Mouse (Mus musculus) frontal cortex, postnatal 14 days (tissue): ENCODE measurements around the gene Spaca4.

Experiments used
- DNase-seq, 2 experiments: peaks; one replicate each; pipeline ENCODE4 v3.0.0; 2022; ENCODE audit warnings: low spot score in 2 of 2

Spaca4 gene

GRCm38 (mm10) chr7:45725713-45726112 is at the start of gene Spaca4:
Gene Spaca4, minus strand, starts transcription at chr7:45725813.
- no peak for DNase-seq

DNA sequence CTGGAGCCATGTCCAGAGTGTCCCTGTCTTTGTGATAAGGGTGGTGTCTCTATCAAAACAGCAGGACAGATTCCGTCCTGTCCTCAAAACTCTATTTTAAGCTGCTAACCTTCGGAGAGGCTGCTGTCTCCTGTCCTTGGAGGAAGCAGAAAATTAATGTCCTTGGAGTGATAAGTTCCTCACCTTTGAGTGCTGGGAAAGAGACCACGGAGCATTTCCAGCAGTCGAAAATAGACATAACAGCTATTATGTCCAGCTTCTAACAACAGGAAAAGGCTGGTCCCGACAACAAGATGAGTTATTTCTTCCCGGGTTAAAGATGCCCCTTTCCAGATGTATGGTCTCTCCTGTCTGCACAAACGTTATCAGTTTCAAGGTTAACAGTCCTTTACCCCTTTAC is 49.6 kb upstream of the Spaca4 start:
- DNase-seq, result no peak

DNA sequence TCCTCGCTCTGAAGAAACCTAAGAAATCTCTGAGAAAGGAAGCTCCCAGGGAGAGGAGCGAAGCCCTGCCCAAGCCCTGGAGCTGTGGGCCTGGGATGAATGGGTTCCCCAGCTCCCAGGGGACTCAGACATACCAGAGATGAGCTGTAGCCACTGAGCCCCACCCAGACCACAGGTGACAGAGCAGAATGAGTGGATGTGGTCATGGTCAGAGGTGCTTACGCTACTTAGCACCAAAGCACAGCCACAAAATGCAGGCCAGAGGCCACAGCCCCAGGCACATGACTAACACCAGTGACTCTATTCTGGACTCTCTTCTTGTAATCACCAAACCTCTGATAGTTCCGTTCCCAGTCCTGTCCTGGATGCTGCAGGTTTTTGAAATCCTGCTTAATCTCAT is 45.5 kb upstream of the Spaca4 start:
- no peak for DNase-seq

- no peak for DNase-seq
Measured at GRCm38 (mm10) chr7:45770427-45771082, 44.9 kb upstream of the Spaca4 start.

- no peak for DNase-seq
Measured at GRCm38 (mm10) chr7:45767500-45767899, 41.9 kb upstream of the Spaca4 start.

DNA sequence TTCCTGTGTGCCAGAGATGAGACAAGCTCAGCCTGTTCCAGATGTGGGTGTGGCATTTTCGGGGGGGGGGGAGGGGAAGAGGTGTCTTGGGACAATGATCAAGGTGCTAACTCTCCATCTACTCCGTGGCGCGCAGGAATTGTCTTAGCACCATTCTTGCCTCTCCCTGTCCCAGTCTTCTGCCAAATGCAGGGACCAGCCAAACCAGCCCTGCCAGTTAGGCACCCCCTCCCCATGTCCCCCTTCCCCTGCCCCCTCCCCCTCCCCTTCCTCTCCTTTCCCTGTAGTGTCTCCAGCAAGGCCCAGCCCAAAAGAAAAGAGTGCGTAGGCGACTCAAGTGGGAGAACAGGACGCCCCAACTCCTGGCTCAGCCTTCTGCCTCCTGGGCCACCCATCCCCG is 41.2 kb upstream of the Spaca4 start:
- DNase-seq, result no peak

DNA sequence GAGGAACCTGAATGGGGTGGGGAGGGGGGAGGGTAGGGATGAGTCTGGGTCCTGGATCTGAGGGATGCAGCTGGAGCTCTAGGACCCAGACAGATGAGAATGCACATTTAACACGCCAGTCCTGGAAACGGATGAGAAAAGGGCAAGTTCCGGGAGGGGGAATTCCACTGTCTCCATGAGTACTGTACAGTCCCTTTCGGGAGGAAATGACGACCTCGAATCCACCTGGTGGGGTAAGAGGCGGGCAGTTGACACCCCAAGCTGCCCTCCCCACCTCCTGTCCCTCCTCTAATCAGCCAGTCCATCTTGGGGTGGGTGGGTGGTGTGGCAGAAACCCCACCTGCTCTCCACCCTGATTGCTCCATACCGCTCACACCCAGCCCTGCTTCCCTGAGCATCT is 40.4 kb upstream of the Spaca4 start:
- DNase-seq, result no peak

- DNase-seq, result no peak
Measured at GRCm38 (mm10) chr7:45760151-45760550, 34.5 kb upstream of the Spaca4 start.

DNA sequence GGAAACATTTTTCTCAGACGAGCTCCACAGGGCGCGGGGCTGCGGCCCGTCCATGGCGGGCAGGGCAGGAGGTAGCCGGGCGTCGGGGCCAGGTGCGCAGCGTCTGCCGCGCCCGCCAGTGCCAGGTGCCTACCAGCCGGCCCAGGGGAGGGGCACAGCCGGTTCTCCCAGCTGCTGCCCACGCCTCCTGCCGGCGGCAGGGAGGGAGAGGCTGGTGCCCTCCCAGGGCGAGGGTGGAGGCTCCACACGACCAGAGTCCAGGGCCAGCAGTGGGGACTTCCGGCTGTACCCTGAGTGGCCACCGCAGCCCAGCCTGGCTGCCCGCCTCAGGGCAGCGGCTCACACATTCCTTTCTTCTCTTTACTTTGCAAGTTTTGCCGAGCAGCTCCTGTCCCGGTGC is 33.8 kb upstream of the Spaca4 start:
- DNase-seq, result no peak

DNA sequence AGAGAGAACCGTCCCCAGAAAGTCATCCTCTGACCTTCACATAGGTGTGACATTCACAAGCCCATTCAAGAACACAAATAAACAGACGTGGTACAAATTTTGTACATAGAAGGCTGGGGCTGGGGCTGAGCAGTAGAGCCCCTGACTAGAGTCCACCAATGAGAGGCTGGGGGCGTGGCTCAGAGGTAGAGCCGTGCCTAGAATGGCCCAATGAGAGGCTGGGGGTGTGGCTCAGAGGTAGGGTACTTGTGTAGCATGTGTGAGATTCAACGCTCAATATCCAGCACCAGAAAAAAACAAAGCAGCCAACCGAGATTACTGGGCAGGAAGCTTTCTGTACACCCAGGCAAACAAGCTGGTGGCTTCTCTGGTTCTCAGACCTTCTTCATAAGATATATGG is 30.1 kb upstream of the Spaca4 start:
- no peak for DNase-seq

DNA sequence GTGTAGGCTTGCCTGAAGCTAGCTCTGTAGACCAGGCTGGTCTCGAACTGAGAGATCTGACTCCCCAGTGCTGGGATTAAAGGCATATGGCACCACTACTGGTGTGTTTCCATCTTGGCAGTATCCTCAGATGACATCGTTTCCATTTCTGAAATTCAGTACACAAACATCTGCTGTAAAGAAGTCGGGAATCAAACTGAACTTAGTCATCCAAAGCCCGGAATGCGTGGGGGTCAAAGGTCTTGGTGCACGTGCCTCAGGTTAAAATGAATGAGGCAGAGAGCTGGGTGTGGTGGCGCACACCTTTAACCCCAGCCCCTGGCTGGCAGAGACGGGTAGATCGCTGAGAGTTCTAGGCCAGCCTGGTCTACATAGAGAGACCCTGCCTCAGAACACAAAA is 24.5 kb upstream of the Spaca4 start:
- no peak for DNase-seq

GRCm38 (mm10) chr7:45749401-45749800 is 23.8 kb upstream of the Spaca4 start:
- no peak for DNase-seq

GRCm38 (mm10) chr7:45748110-45748509 is 22.5 kb upstream of the Spaca4 start:
- no peak for DNase-seq

GRCm38 (mm10) chr7:45747450-45747849 is 21.8 kb upstream of the Spaca4 start:
- DNase-seq, result no peak

GRCm38 (mm10) chr7:45746518-45746917 is 20.9 kb upstream of the Spaca4 start:
- DNase-seq, result no peak

DNA sequence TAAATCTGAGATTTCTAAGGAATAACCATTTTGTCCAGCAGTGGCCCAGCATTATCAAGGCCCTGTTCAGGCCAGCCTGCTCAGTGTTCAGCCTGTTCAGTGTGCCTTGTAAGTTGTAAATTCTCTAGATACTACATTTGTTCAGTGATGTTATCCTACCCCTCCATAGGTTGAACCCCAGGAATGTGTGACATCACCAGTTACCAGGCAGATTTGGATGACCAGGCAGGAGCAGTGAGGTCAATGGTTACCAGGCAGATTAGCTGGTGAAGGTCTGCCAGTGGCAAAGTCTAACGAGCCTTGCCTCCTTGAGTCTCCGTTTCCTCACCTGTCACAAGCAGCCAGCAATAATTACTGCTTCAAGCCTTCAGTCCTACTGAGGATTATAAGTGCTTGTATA is 18.8 kb upstream of the Spaca4 start:
- peak; percentile 61 to 67 for DNase-seq

- DNase-seq, result peak; percentile 58 to 70
Measured at GRCm38 (mm10) chr7:45742338-45742737, 16.7 kb upstream of the Spaca4 start.

DNA sequence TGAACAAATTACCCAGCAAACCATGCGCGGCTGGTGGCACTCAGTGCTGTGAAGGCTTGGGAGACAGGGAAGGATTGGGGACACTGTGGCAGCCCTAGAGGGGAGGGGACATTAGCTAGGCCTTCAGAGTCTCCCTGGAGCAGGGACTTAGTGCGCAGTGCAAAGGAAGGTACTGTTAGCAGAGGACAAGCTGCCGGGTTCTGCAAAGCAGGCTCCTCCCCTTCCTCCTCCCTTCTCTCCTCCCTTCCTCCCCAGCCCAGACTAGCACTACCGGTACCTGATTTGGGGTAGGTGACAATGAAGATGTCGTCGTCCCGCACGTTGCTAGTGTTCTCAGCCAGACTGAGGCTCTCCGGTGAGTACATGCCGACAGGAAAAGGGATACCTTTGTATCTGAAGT is 16.2 kb upstream of the Spaca4 start:
- DNase-seq, result no peak

DNA sequence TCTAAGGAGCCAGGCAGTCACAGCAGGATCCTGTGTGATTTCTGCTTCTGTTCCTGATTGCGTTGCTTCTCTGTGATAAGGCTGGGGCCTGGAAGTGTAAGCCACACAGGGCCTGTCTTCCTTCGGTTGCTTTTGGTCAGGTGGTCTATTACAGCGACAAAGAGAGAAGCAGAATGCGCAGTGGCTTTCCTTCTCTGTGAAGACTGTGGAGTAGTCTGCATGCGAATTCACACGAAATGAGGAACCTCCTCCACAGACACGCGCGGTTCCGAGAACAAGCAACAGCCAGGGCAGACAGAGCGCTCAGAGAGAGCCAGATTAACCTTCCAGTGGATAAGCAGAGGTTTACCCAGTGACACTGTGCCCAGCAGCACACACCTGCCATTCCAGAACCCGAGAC is 15.7 kb upstream of the Spaca4 start:
- DNase-seq, result no peak

DNA sequence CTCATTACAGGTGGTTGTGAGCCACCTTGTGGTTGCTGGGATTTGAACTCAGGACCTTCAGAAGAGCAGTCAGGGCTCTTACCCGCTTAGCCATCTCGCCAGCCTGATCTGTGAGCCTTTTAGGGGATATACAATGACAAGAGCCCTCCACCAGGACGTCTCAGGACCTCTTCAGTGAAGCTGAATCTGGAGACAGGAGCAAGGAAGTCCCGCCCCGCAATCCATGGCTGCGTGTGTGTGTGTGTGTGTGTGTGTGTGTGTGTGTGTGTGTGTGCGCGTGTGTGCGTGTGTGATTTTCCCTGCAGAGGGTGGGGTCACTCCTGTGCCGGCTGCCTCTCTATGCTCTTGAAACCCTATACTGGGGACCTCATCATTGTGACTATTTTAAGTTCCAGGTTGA is 14.2 kb upstream of the Spaca4 start:
- no peak for DNase-seq

GRCm38 (mm10) chr7:45739162-45739763 is 13.7 kb upstream of the Spaca4 start:
- DNase-seq, result peak in 1 of 2 experiments; percentile 68

GRCm38 (mm10) chr7:45733477-45733876 is 7.9 kb upstream of the Spaca4 start:
- DNase-seq, result no peak

- DNase-seq, result no peak
Measured at GRCm38 (mm10) chr7:45730727-45731431, 5.3 kb upstream of the Spaca4 start.
